Mouse (Mus musculus): ENCODE measurements at regions not wholly inside any gene's neighbourhood (a gene's known extent, or its start where the extent isn't known, plus 50 kb on each side); places are given as distances from the start of the nearest gene placed in this dataset.

- no peaks in the 10 kb centered on the region for H3K9me3 ChIP-seq (replicated peaks)
- H3K36me3 ChIP-seq (replicated peaks), result no peaks in the 10 kb centered on the region
- WGBS (ENCODE audit: insufficient replicate concordance), result 63% methylated on average over 6 of the region's 6 CpGs
- no peak for ATAC-seq (ENCODE audit: insufficient read depth)
- H3K4me1 ChIP-seq (replicated peaks), result no peaks in the 10 kb centered on the region
- no peak overlapping the region for H3K9ac ChIP-seq
- no peak overlapping the region for H3K27ac ChIP-seq (replicated peaks)
- H3K27me3 ChIP-seq, result no peaks in the 10 kb centered on the region
- H3K4me3 ChIP-seq (replicated peaks), result no peak overlapping the region
- no peak overlapping the region for H3K4me2 ChIP-seq
Measured at GRCm38 (mm10) chr1:42232716-42233115, 462.9 kb upstream of the Pou3f3 start.

DNA sequence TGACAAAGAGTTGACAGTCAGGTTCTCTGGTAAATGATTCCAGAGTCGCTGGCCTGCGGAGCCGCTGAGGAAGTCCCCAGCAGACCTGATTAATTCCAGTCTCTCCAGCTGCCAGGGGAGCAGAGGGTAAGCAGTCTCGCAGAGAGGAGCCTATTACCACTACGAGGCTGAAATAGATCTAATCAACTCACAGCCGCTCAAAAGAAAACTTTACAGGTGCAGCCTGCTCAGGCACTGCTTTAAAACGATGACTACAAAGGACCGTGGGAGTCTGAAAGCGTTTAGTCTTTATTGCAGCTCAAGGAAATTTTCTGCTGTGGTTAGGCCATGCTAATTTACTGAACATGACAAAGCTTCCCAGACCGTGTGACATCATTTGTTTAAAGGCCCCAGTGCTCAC is 462.3 kb upstream of the Pou3f3 start:
- ATAC-seq (ENCODE audit: insufficient read depth), result no peak
- Histone ChIP-seq H3K27me3 (no peaks in the 10 kb centered on the region), H3K4me1 (replicated peaks) (no peaks in the 10 kb centered on the region), H3K9ac (no peak overlapping the region), H3K36me3 (replicated peaks) (no peaks in the 10 kb centered on the region), H3K27ac (replicated peaks) (no peak overlapping the region), H3K9me3 (replicated peaks) (no peaks in the 10 kb centered on the region), H3K4me3 (replicated peaks) (no peak overlapping the region), H3K4me2 (no peak overlapping the region)
- WGBS (ENCODE audit: insufficient replicate concordance), result 41% methylated on average over 10 of the region's 10 CpGs

DNA sequence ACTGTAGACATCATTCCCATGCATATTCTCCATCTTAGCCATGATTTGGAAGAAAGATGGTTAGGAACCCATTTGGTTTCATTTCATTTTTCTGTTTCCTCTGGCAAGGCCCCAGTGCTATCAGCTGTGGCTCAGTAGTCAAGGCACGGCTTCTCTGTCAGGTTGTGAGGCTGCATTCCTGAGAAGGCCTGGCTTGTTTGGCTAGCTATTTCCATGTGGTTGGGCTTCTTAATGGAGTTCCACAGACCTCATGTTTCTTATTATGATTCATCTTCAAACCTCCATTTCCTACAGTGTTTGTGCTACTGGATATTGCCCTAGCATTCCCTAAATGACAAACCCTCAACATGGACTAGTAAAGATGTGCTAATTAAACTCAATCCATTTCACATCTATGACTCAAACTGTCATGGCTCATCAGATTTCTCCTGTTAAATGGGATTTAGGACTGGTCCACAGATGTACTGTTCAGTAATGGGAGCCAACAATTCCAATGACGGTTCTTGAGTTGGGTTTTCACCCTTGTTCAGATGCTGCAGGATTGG is 459.0 kb upstream of the Pou3f3 start:
- Histone ChIP-seq H3K9ac (no peak overlapping the region), H3K27ac (replicated peaks) (no peak overlapping the region), H3K4me1 (replicated peaks) (no peaks in the 10 kb centered on the region), H3K4me2 (no peak overlapping the region), H3K9me3 (replicated peaks) (no peaks in the 10 kb centered on the region), H3K4me3 (replicated peaks) (no peak overlapping the region), H3K36me3 (replicated peaks) (no peaks in the 10 kb centered on the region), H3K27me3 (no peaks in the 10 kb centered on the region)
- WGBS (ENCODE audit: insufficient replicate concordance), result 69% methylated on average over 2 of the region's 2 CpGs
- no peak for ATAC-seq (ENCODE audit: insufficient read depth)

GRCm38 (mm10) chr1:42238408-42238807 is 457.2 kb upstream of the Pou3f3 start:
- Histone ChIP-seq H3K36me3 (replicated peaks) (no peaks in the 10 kb centered on the region), H3K9me3 (replicated peaks) (no peaks in the 10 kb centered on the region), H3K9ac (no peak overlapping the region), H3K4me2 (no peak overlapping the region), H3K4me1 (replicated peaks) (no peaks in the 10 kb centered on the region), H3K27ac (replicated peaks) (no peak overlapping the region), H3K4me3 (replicated peaks) (no peak overlapping the region), H3K27me3 (no peaks in the 10 kb centered on the region)
- ATAC-seq (ENCODE audit: insufficient read depth), result no peak
- WGBS (ENCODE audit: insufficient replicate concordance), result 57% methylated on average over 3 of the region's 3 CpGs

DNA sequence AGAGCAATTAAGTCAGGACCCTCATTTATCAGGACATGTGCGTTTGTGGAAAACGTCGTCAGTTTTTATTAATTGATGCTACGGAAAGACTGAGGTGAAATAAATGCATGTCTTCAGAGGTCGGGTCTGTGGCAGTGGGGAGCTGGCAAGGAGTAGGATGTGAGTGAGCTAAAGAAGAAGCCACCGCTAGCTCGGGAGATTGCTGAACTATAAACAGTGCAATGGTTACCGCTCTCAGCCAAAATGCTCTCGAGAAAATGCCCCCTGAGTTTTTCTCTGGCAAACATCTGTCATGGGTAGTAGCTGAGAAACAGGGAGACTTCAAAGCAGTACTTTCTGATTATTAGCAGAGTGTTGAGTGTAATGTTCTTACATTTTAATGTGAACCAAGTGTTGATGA is 454.4 kb upstream of the Pou3f3 start:
- no peak for ATAC-seq (ENCODE audit: insufficient read depth)
- no peaks in the 10 kb centered on the region for H3K4me1 ChIP-seq (replicated peaks)
- no peak overlapping the region for H3K27ac ChIP-seq (replicated peaks)
- H3K36me3 ChIP-seq (replicated peaks), result no peaks in the 10 kb centered on the region
- WGBS (ENCODE audit: insufficient replicate concordance), result 61% methylated on average over 9 of the region's 9 CpGs
- no peak overlapping the region for H3K4me3 ChIP-seq (replicated peaks)
- no peak overlapping the region for H3K4me2 ChIP-seq
- no peak overlapping the region for H3K9ac ChIP-seq
- H3K27me3 ChIP-seq, result no peaks in the 10 kb centered on the region
- no peaks in the 10 kb centered on the region for H3K9me3 ChIP-seq (replicated peaks)

GRCm38 (mm10) chr1:42241601-42242220 is 453.9 kb upstream of the Pou3f3 start:
- Histone ChIP-seq H3K4me2 (no peak overlapping the region), H3K36me3 (replicated peaks) (no peaks in the 10 kb centered on the region), H3K9me3 (replicated peaks) (no peaks in the 10 kb centered on the region), H3K4me1 (replicated peaks) (no peaks in the 10 kb centered on the region), H3K27ac (replicated peaks) (no peak overlapping the region), H3K27me3 (no peaks in the 10 kb centered on the region), H3K9ac (no peak overlapping the region), H3K4me3 (replicated peaks) (no peak overlapping the region)
- no peak for ATAC-seq (ENCODE audit: insufficient read depth)
- WGBS (ENCODE audit: insufficient replicate concordance), result 67% methylated on average over 11 of the region's 11 CpGs

DNA sequence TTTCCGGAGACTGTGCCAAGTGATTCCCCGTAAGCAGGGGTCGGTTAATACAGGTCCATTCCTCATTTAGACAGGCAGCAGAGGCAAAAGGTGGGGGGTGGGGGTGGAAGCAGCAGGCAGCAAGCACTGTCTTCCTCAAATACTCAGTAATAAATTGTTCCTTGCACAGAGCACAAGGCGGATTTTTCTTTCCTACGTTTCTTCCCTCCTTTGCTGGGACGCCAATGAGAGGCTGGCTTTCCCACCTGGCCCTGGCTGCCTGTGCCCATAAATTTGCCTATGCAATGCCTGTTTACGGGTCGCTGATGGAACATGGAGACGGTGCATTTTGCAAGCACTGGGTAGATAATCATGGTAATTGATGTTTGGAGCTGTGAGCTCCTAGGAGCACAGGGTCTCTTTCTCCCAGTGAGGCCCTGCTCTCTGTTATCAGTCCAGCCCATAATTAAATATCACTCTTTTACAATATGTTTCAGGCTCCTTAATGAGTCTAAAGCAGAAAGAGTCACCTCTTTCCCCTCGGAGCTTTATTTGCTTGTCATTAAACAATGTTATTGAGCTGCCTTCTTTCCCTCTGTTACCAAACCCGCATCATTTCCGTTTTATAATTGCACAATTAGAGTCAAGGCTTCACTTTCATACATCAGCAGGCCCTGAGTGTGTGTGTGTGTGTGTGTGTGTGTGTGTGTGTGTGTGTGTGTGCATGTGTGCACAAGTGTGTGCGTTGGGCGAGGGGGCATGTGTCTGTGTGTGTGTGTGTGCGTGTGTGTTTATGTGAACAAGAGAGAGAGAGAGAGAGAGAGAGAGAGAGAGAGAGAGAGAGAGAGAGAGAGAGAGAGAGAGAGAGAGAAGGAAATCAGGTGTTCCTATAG is 452.7 kb upstream of the Pou3f3 start:
- 56% methylated on average over 15 of the region's 15 CpGs for WGBS (ENCODE audit: insufficient replicate concordance)
- Histone ChIP-seq H3K9me3 (replicated peaks) (no peaks in the 10 kb centered on the region), H3K4me3 (replicated peaks) (no peak overlapping the region), H3K9ac (no peak overlapping the region), H3K27me3 (no peaks in the 10 kb centered on the region), H3K4me2 (no peak overlapping the region), H3K27ac (replicated peaks) (no peak overlapping the region), H3K36me3 (replicated peaks) (no peaks in the 10 kb centered on the region), H3K4me1 (replicated peaks) (no peaks in the 10 kb centered on the region)
- ATAC-seq (ENCODE audit: insufficient read depth), result no peak

- Histone ChIP-seq H3K9ac (no peak overlapping the region), H3K4me1 (replicated peaks) (no peaks in the 10 kb centered on the region), H3K27me3 (no peaks in the 10 kb centered on the region), H3K9me3 (replicated peaks) (no peaks in the 10 kb centered on the region), H3K4me2 (no peak overlapping the region), H3K36me3 (replicated peaks) (no peaks in the 10 kb centered on the region), H3K4me3 (replicated peaks) (no peak overlapping the region), H3K27ac (replicated peaks) (no peak overlapping the region)
- 22% methylated on average over 5 of the region's 5 CpGs for WGBS (ENCODE audit: insufficient replicate concordance)
- ATAC-seq (ENCODE audit: insufficient read depth), result no peak
Measured at GRCm38 (mm10) chr1:42243458-42243855, 452.1 kb upstream of the Pou3f3 start.

DNA sequence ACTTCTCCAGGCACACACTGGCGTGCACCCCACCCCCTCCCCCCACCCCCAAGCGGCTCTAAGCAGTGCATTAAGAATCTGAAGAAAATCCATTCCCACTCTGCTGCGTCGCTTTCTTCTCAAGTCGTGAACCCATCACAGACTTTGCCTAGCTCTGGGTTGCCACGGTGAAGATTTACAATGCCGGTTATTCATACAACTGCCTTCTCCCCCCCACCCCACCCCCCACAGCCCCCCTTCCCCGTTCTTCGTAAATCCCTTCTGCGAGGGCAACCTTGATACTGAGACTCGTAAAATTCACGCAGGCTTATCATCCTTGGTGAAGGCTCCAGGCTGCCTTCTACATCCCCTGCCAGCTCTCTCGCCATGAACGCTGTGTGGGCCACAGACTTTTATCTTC is 451.7 kb upstream of the Pou3f3 start:
- ATAC-seq (ENCODE audit: insufficient read depth), result no peak
- H3K27ac ChIP-seq (replicated peaks), result no peak overlapping the region
- WGBS (ENCODE audit: insufficient replicate concordance), result 29% methylated on average over 14 of the region's 14 CpGs

GRCm38 (mm10) chr1:42252386-42252785 is 443.2 kb upstream of the Pou3f3 start:
- Histone ChIP-seq H3K4me2 (no peak overlapping the region), H3K9ac (no peak overlapping the region), H3K9me3 (replicated peaks) (no peaks in the 10 kb centered on the region), H3K36me3 (replicated peaks) (no peaks in the 10 kb centered on the region), H3K4me1 (replicated peaks) (no peaks in the 10 kb centered on the region), H3K27me3 (no peaks in the 10 kb centered on the region), H3K27ac (replicated peaks) (no peak overlapping the region), H3K4me3 (replicated peaks) (no peak overlapping the region)
- no peak for ATAC-seq (ENCODE audit: insufficient read depth)
- 76% methylated on average over 3 of the region's 3 CpGs for whole genome bisulfite sequencing (ENCODE audit: insufficient replicate concordance)

More for the DNA sequence above, 451.7 kb upstream of the Pou3f3 start:
- Histone ChIP-seq H3K4me3 (replicated peaks) (no peak overlapping the region), H3K36me3 (replicated peaks) (no peaks in the 10 kb centered on the region), H3K9me3 (replicated peaks) (no peaks in the 10 kb centered on the region), H3K9ac (no peak overlapping the region), H3K4me1 (replicated peaks) (no peaks in the 10 kb centered on the region), H3K4me2 (no peak overlapping the region), H3K27me3 (no peaks in the 10 kb centered on the region)

DNA sequence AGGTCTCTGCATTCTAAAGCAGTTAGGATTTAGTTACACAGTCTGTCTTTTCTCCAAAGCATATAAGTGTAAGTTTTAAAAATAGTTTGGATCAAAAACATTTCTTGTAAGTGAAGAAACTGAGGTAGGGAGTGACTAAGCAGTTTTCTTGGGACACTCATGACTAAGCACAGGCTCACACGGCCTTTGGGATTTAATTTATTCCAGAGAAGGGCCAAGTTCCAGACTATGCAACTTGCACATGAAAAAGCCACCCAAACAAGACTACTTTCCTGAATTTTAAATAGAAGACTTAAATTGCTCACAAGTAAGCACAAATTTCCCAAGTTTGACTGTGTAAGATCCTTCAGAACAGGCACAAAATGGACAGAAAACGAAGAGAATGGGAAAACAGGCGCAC is 441.8 kb upstream of the Pou3f3 start:
- Histone ChIP-seq H3K27ac (replicated peaks) (no peak overlapping the region), H3K4me3 (replicated peaks) (no peak overlapping the region), H3K9ac (no peak overlapping the region), H3K27me3 (no peaks in the 10 kb centered on the region), H3K36me3 (replicated peaks) (no peaks in the 10 kb centered on the region), H3K4me1 (replicated peaks) (no peaks in the 10 kb centered on the region), H3K9me3 (replicated peaks) (no peaks in the 10 kb centered on the region), H3K4me2 (no peak overlapping the region)
- 59% methylated on average over 3 of the region's 3 CpGs for WGBS (ENCODE audit: insufficient replicate concordance)
- ATAC-seq (ENCODE audit: insufficient read depth), result no peak
